Mouse (Mus musculus): ENCODE measurements at regions not wholly inside any gene's neighbourhood (a gene's known extent, or its start where the extent isn't known, plus 50 kb on each side); places are given as distances from the start of the nearest gene placed in this dataset.

- no peak for TF ChIP-seq CTCF (IDR thresholded peaks at IDR 0.05; ENCODE audit: borderline replicate concordance, control insufficient read depth, extremely low read depth, insufficient read depth, low read length, poor library complexity)
- no peak for TF ChIP-seq POLR2A (IDR thresholded peaks at IDR 0.05; ENCODE audit: control insufficient read depth, extremely low read depth, insufficient read depth, low read length, poor library complexity)
Observed at GRCm38 (mm10) chr9:41586966-41587570, 425.6 kb upstream of the Ubash3b start.
